Mouse (Mus musculus): ENCODE results near the gene Actn2. TPM values are rescaled to one million over a fixed set of nuclear protein-coding genes. Genes with fewer than 3 reads are reported as not detected.

Gene Actn2
- polyA plus RNA-seq, 1 experiment: 93.2 TPM

GRCm38 (mm10) chr13:12257391-12258380, 82.9 kb downstream of the Actn2 start, which contains the start of gene Mtr:
Gene Mtr, minus strand, starts transcription at chr13:12258113.
- peak; percentile 96 for DNase-seq
- peak within 1 kb of the TSS; percentile 83 for H3K4me3 ChIP-seq (ENCODE audit: control insufficient read depth, insufficient read depth, low read length)
- TF ChIP-seq POLR2A (IDR thresholded peaks at IDR 0.05; ENCODE audit: control insufficient read depth, extremely low read depth, insufficient read depth, low read length, poor library complexity): peak; percentile 94
- 0 out of 2 replicates have a peak, but pooled peaks have one; percentile 34 for TF ChIP-seq CTCF (IDR thresholded peaks at IDR 0.05; ENCODE audit: borderline replicate concordance, control insufficient read depth, extremely low read depth, insufficient read depth, low read length, poor library complexity)
- no peaks in the 10 kb centered on the region for H3K27me3 ChIP-seq (ENCODE audit: control insufficient read depth, insufficient read depth, low read length)
- H3K36me3 ChIP-seq (ENCODE audit: control insufficient read depth, insufficient read depth, low read length): no peaks in the 10 kb centered on the region
- H3K4me1 ChIP-seq (replicated peaks; ENCODE audit: control insufficient read depth, insufficient read depth, low read length): no peaks in the 10 kb centered on the region
- WGBS: under 1% methylated on average over 69 of the region's 69 CpGs
- peak within 1 kb of the TSS; percentile 24; the same call in 1 of the 2 replicates for H3K27ac ChIP-seq (ENCODE audit: control insufficient read depth, insufficient read depth, low read length)

DNA sequence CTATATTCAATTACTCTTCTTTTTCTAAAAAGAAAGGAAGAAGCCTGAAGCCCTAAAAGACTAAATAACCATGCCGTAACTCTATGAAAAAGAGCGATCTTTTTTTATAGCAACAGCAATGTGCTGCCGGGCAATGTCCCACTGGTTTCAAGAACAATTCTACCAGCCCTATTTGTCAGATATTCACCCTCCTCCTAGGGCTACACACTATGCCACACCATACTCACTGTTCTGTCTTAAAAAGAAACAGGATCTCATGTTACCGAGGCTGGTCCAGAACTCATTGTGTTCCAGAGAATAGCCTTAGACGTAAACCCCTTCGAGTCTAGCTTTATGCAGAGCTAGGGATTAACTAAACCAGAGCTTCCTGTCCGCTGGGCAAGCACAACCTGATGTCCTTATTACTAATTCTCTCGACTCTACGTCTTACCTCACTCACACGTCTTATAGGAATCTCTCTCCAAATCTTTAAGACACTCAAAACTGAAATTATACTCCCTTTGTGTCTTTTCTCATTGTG, 83.6 kb downstream of the Actn2 start:
- TF ChIP-seq POLR2A (IDR thresholded peaks at IDR 0.05; ENCODE audit: control insufficient read depth, extremely low read depth, insufficient read depth, low read length, poor library complexity) (no peak), CTCF (IDR thresholded peaks at IDR 0.05; ENCODE audit: borderline replicate concordance, control insufficient read depth, extremely low read depth, insufficient read depth, low read length, poor library complexity) (no peak)
- DNase-seq: no peak
- 0 out of 2 replicates have a peak, but pooled peaks cover under 1% of the 10 kb centered on the region for H3K36me3 ChIP-seq (ENCODE audit: control insufficient read depth, insufficient read depth, low read length)
- no peaks in the 10 kb centered on the region for H3K4me1 ChIP-seq (replicated peaks; ENCODE audit: control insufficient read depth, insufficient read depth, low read length)
- H3K27me3 ChIP-seq (ENCODE audit: control insufficient read depth, insufficient read depth, low read length): no peaks in the 10 kb centered on the region
- no peak overlapping the region for H3K4me3 ChIP-seq (ENCODE audit: control insufficient read depth, insufficient read depth, low read length)
- WGBS: 5% methylated on average over 10 of the region's 10 CpGs
- no peak overlapping the region for H3K27ac ChIP-seq (ENCODE audit: control insufficient read depth, insufficient read depth, low read length)

- Histone ChIP-seq H3K27me3 (ENCODE audit: control insufficient read depth, insufficient read depth, low read length) (no peaks in the 10 kb centered on the region), H3K4me1 (replicated peaks; ENCODE audit: control insufficient read depth, insufficient read depth, low read length) (no peaks in the 10 kb centered on the region), H3K4me3 (ENCODE audit: control insufficient read depth, insufficient read depth, low read length) (no peak overlapping the region), H3K36me3 (ENCODE audit: control insufficient read depth, insufficient read depth, low read length) (0 out of 2 replicates have a peak, but pooled peaks cover 4% of the 10 kb centered on the region), H3K27ac (ENCODE audit: control insufficient read depth, insufficient read depth, low read length) (no peak overlapping the region)
- no peak for TF ChIP-seq POLR2A (IDR thresholded peaks at IDR 0.05; ENCODE audit: control insufficient read depth, extremely low read depth, insufficient read depth, low read length, poor library complexity)
- TF ChIP-seq CTCF (IDR thresholded peaks at IDR 0.05; ENCODE audit: borderline replicate concordance, control insufficient read depth, extremely low read depth, insufficient read depth, low read length, poor library complexity): no peak
- WGBS: 43% methylated on average over 3 of the region's 3 CpGs
- DNase-seq: no peak
These were observed 84.5 kb downstream of the Actn2 start for GRCm38 (mm10) chr13:12255911-12256705.

DNA sequence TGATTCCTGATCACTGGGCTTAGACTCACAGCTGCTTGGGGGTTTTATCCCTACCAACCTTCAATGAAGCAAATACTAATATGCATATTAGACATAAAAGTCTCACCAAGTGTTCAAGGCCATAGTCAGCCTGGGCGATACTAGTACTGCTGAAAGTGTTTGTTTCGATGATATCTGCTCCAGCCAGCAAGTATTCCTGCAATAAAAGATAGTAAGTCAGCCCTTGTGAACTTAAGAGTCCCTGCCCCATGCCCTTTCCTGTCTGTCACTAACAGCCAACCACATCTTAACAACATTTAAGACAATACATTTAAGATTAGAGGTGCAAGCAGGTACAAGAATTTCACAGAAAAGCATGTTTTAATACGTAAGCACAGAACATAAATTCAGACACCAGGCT, 90.1 kb downstream of the Actn2 start:
- H3K27ac ChIP-seq (ENCODE audit: control insufficient read depth, insufficient read depth, low read length): no peak overlapping the region
- no peaks in the 10 kb centered on the region for H3K4me1 ChIP-seq (replicated peaks; ENCODE audit: control insufficient read depth, insufficient read depth, low read length)
- 98% methylated on average over 3 of the region's 3 CpGs for WGBS
- no peak for DNase-seq
- no peak overlapping the region for H3K4me3 ChIP-seq (ENCODE audit: control insufficient read depth, insufficient read depth, low read length)
- TF ChIP-seq CTCF (IDR thresholded peaks at IDR 0.05; ENCODE audit: borderline replicate concordance, control insufficient read depth, extremely low read depth, insufficient read depth, low read length, poor library complexity): no peak
- no peak for TF ChIP-seq POLR2A (IDR thresholded peaks at IDR 0.05; ENCODE audit: control insufficient read depth, extremely low read depth, insufficient read depth, low read length, poor library complexity)
- H3K36me3 ChIP-seq (ENCODE audit: control insufficient read depth, insufficient read depth, low read length): peaks cover 33% of the 10 kb centered on the region
- no peaks in the 10 kb centered on the region for H3K27me3 ChIP-seq (ENCODE audit: control insufficient read depth, insufficient read depth, low read length)

DNA sequence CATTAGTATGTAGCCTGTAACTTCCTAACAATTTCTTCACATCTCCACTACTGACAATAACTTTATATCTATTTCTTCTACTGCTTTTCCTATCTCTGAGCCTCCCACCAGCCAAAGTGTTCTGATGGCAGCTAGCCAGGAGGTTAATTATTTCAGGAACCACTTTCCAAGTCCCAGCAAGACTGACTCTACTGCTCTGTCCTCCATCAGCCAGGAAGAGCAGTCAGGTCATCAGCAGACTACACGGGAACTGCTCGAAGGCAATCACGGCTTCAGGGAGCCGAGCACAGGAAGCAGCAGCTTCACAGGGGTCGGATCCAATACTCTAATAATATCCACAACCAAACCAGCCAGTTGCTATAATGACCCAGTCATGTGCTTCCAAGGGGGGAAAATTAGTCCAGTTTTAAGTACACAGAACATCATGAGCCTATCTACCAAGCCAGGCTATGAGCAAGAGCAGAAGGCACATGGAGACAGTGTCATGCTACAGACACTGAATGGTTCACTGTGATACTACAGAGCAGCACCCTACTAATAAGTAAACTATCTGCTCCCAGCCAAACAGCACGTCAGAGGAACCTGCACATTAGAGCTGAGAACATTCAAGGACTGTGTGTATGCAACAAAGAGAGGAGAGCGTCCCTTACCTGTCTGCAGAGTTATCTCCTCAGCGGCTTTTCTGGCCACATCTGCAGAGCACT, 91.2 kb downstream of the Actn2 start:
- TF ChIP-seq POLR2A (IDR thresholded peaks at IDR 0.05; ENCODE audit: control insufficient read depth, extremely low read depth, insufficient read depth, low read length, poor library complexity) (no peak), CTCF (IDR thresholded peaks at IDR 0.05; ENCODE audit: borderline replicate concordance, control insufficient read depth, extremely low read depth, insufficient read depth, low read length, poor library complexity) (no peak)
- 96% methylated on average over 8 of the region's 8 CpGs for WGBS
- Histone ChIP-seq H3K36me3 (ENCODE audit: control insufficient read depth, insufficient read depth, low read length) (peaks cover 33% of the 10 kb centered on the region), H3K4me1 (replicated peaks; ENCODE audit: control insufficient read depth, insufficient read depth, low read length) (no peaks in the 10 kb centered on the region), H3K4me3 (ENCODE audit: control insufficient read depth, insufficient read depth, low read length) (no peak overlapping the region), H3K27me3 (ENCODE audit: control insufficient read depth, insufficient read depth, low read length) (no peaks in the 10 kb centered on the region), H3K27ac (ENCODE audit: control insufficient read depth, insufficient read depth, low read length) (no peak overlapping the region)
- no peak for DNase-seq

All from thymus, adult 2 months (tissue).